Mouse (Mus musculus) 3134 (cell line): ENCODE data around the gene Stpg2.

Source experiments
- DNase-seq: peaks from one replicate; pipeline ENCODE4 v3.0.0-alpha.2; 2011; ENCODE audit warnings: low spot score; ENCODE audit not compliant: insufficient read length; ENCODE audit errors: extremely low read depth

Gene Stpg2

DNA sequence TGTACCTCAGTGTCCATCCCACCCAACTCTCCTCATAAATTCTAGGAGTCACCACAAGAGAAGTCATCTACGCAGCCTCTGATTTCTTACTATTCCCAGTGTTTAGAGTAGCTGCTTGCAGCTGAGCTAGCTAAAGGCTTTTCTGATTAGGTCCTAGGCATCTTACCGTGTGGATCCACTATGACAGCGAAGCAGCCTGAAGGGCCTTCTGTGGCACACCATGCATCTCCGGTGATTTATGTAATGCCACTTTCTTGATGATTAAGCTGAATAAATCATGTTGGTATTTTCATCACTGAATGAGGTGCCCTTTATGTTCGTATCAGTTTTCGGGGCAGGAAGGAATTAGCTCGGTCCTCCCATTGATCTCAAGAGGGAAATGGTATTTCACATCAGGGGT is 523.3 kb downstream of the Stpg2 start:
- no peak for DNase-seq

DNA sequence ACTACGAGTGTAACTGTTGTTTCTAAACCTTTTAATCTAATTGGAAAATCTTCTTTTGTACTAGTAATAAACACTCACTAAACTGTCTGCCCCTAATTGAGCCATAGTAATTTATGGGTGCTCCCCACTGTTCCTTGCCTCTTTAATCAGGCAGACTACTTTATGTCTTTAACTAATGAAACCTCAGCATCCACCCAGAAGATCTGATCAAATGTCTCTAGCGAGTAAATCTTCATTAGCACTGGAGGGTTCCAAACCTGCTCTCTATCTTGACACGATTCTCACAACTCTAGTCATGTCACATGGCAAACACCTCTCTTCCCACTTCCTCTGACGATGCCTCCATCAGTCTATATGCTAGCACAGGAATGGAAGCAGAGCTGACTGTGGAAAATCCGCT is 523.8 kb downstream of the Stpg2 start:
- no peak for DNase-seq

DNA sequence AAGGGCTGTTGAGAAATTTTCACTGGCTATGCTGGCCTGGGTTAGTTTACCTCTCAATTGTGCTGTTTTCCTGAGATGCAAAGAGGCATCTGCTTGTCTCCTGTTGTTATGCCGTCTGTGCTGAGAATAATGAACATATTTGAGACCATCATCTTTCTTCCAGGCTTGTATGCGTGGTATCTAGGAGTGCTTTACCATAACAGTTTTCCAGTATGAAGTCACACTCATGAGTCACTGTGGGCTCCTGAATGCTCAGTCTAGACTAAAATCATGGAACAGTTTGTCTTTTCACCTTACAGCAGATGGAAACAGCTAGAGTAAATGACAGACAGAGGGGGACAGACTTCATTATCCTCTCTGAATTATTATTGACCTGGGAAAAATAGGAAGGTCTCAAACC is 527.7 kb downstream of the Stpg2 start:
- no peak for DNase-seq

DNA sequence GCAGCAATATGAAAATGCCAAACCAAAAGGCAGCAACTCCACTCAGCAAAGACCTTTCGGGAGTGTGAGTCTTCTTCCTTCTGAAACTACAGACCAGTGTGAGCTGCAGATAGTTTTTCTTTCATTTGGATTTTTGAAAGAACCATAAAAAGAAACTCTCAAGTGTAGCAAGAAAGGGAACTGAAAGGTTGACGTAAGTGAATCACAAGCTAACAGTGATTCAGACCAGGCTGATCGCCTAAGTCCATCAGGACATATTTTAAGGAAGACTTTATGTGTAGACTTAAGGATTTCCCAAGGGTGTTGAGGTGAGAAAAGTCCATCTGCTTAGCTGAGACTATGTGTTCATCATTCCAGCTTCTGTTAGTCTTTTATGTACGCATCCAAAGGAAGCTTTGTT is 533.9 kb downstream of the Stpg2 start:
- DNase-seq: no peak
